Mouse (Mus musculus) urinary bladder, adult 2 months (tissue): ENCODE results near the gene Gjd3. TPM values are rescaled to one million over a fixed set of nuclear protein-coding genes. Genes with fewer than 3 reads are reported as not detected.

Source experiments
- DNase-seq: peaks from one replicate; pipeline ENCODE4 v3.0.0; 2022; ENCODE audit warnings: low spot score
- polyA plus RNA-seq: library from polyadenylated mRNA; depleted of rRNA; stranded (reverse); fragments of >200 nt; gene quantifications from 2 replicates; pipeline ENCODE4 v1.2.3, GENCODE M21; 2012

The Gjd3 gene
- polyA plus RNA-seq, 1 experiment: 0.55 TPM

- no peak for DNase-seq
Measured at GRCm38 (mm10) chr11:98962421-98963095, 20.3 kb downstream of the Gjd3 start.

GRCm38 (mm10) chr11:98961766-98962165 is 21.1 kb downstream of the Gjd3 start:
- DNase-seq: no peak

GRCm38 (mm10) chr11:98961051-98961592 is 21.7 kb downstream of the Gjd3 start:
- DNase-seq: no peak

DNA sequence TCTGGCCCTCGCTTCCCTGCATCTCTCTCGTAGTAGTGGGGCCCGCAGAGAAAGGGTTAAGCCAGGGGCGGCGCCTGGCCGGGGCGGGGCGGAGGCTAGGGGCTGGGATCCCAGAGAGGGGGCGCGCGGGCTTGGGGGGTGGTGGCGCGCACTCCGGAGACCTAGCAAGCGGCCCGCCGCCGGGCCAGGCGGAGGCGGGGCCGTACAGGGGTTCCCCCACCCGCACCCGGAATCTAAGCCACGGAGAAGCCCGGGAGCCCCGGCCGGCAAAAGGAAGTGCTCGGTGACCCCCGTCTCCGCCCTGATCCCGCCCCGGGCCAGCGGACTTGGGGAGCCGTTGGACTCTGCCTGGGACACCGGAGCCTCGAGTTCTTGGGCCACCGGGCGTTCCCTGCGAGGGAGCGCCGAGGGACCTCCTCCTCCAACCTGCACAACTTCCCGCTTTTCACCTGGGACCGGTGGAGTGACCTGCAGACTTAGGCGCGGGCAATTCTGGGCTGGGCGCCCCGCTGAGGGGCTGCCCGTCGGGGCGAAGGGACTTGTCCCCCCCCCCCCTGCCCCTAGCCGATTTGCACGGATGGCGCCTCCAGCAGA is 22.4 kb downstream of the Gjd3 start:
- DNase-seq: no peak

- DNase-seq: no peak
Measured at GRCm38 (mm10) chr11:98959437-98960312, 23.1 kb downstream of the Gjd3 start.

- DNase-seq: no peak
Measured at GRCm38 (mm10) chr11:98956340-98956739, 26.5 kb downstream of the Gjd3 start.

- DNase-seq: no peak
Measured at GRCm38 (mm10) chr11:98955707-98956235, 27.0 kb downstream of the Gjd3 start.

- DNase-seq: no peak
Measured at GRCm38 (mm10) chr11:98954801-98955706, 27.8 kb downstream of the Gjd3 start.

DNA sequence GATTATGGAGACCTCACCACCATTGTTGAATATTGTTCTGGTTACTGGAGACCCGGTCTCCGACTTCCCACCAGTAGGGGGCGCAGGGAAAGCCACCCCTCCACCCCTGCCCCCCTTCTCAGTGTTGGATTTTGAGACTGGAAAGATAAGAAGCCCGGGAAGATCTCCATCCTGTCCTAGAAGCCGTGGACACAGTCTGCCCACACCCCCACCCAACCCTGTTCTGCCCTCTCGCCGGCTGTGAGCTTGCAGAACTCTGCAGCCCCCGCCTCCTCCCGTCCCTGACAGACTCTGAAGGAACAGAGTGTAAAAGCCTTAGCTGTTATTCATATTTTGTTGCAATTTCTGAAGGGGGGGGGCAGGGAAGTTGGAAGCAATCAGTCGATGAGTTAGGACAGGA is 28.4 kb downstream of the Gjd3 start:
- DNase-seq: no peak

- DNase-seq: no peak
Measured at GRCm38 (mm10) chr11:98953835-98954320, 28.9 kb downstream of the Gjd3 start.

GRCm38 (mm10) chr11:98953361-98953760 is 29.5 kb downstream of the Gjd3 start:
- no peak for DNase-seq

GRCm38 (mm10) chr11:98952736-98953135 is 30.1 kb downstream of the Gjd3 start:
- no peak for DNase-seq

GRCm38 (mm10) chr11:98952111-98952510 is 30.7 kb downstream of the Gjd3 start:
- no peak for DNase-seq

GRCm38 (mm10) chr11:98951026-98951906 is 31.6 kb downstream of the Gjd3 start:
- DNase-seq: no peak

DNA sequence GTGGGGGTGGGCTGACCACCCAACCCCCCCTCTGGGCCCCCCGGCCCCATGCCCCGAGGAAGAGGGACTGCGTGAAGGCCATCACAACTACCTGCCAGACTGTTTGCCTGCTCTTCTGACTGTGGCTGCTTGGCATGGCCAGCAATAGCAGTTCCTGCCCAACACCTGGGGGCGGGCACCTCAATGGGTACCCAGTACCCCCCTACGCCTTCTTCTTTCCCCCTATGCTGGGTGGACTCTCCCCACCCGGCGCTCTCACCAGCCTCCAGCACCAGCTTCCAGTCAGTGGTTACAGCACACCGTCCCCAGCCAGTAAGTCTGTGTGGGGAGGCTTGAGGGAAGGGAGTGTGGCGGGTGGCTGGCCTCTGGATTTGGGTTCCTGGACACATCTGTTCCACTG is 32.3 kb downstream of the Gjd3 start:
- no peak for DNase-seq

- DNase-seq: no peak
Measured at GRCm38 (mm10) chr11:98949958-98950460, 32.8 kb downstream of the Gjd3 start.

DNA sequence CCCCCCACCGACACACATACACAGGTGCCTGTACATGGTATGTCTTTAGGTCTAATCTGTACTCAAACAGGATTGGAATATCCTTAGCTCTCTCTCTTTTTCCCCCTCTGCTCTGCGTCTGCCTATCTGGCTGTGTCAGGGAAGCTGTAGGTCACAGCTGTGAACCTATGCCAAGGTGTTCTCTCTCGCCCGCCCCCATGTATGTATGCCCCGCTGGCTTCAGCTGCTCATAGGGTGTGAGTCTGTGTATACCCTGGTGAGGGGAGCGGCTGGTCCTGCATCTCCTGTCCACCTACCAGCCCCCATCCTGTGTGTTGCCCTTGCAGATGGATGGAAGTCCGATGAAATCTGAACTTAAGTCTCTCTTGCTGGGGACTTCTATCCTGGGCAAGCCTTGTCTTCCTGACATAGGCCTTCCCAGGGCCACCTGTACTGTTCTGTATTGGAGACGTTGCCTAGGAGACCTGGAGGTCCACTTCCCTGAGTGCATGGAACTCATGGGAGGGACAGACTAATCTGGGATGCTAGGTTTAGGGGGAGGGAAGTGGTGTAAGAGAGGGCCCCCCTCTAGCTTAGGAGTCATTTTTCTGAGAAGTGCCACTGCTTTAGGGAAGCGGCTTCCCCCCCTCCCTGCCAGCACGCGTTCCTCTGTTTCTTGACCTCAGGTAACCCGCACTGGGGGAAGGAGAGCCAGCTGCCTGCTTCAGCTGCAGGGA is 33.4 kb downstream of the Gjd3 start:
- no peak for DNase-seq

DNA sequence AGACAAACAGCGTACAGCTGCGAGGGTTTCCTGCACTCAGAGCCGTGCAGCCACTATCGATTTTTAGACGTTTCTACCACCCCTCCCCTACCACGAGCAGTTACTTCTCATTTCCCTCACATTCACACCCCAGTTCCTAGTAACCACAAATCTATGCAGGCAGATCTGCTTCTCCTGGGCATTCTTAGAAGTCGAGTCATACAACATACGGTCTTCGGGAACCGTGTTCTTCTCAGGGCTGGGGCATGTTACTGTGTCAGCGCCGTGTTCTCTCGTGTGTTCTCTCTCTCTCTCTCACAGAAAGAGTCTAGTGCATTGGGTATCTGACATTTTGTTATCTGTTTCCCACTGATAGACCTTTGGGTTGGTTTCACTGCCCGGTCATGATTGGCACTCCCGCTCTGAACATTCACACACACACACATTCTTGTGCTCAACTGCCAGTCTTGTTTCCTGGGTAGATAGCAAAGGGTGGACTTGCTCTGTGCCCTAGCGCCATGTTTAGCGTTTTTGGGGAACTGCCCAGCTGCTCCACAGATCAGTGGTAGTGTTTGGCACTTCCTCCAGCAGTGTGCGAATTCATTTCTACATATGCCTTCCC is 34.7 kb downstream of the Gjd3 start:
- DNase-seq: no peak

DNA sequence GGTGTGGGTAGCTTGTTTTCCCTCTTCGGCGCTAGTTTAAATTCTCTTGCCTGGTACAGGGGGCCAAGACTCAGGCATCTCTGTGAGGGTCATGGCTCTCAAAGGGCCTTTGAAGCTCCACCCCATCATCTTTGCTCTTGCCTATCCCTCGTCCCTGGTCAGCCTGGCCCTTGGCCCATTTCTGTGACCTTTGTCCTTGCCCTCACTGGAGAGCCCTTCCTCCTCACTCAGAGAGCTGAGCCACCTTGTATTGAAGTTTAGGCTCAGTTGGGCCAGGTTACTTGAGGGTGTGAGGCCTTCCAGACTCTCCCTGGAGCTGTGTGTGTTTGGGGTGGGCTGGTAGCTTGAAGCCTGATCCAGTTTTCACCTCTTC is 37.2 kb downstream of the Gjd3 start:
- DNase-seq: no peak
